Mouse (Mus musculus) embryonic facial prominence, embryonic 14.5 days (tissue): ENCODE data around the gene Gm5737. TPM values are rescaled to one million over a fixed set of nuclear protein-coding genes. Genes with fewer than 3 reads are reported as not detected.
A peak's percentile ranks its signal among the peaks of the same experiment; 100 is the strongest.

Experiments used
- ATAC-seq: fragments of 200-750 bp; cut with Nextera tagmentation; 2 replicates; pipeline ENCODE4 v1.8.0; 2017; ENCODE audit warnings: low read depth, moderate number of reproducible peaks, moderate TSS enrichment
- DNase-seq: peaks from one replicate; pipeline ENCODE4 v3.0.0-alpha.2; 2015; ENCODE audit warnings: low spot score
- H3K27ac ChIP-seq: fragments of 300-500 bp; sonication (generic); replicated peaks from 2 replicates; pipeline ENCODE4 v1.5.1; 2014; ENCODE audit warnings: low read depth, mild to moderate bottlenecking, low read length, moderate library complexity
- H3K27me3 ChIP-seq: fragments of 300-500 bp; sonication (generic); replicated peaks from 2 replicates; pipeline ENCODE4 v1.6.1; 2014; ENCODE audit warnings: low read length; ENCODE audit not compliant: control insufficient read depth, insufficient read depth
- H3K36me3 ChIP-seq: fragments of 300-500 bp; sonication (generic); 2 replicates; pipeline ENCODE4 v1.6.1; 2014; ENCODE audit warnings: low read length, mixed read lengths; ENCODE audit not compliant: control insufficient read depth, insufficient read depth
- H3K4me1 ChIP-seq: fragments of 300-500 bp; sonication (generic); 2 replicates; pipeline ENCODE4 v1.6.1; 2014; ENCODE audit warnings: antibody characterized with exemption, low read length; ENCODE audit not compliant: control insufficient read depth, insufficient read depth
- H3K4me2 ChIP-seq: fragments of 300-500 bp; sonication (generic); 2 replicates; pipeline ENCODE4 v1.6.1; 2014; ENCODE audit warnings: low read depth, mild to moderate bottlenecking, low read length, moderate library complexity, mixed read lengths
- H3K4me3 ChIP-seq: fragments of 300-500 bp; sonication (generic); 2 replicates; pipeline ENCODE4 v1.5.1; 2014; ENCODE audit warnings: low read depth, mild to moderate bottlenecking, low read length
- H3K9ac ChIP-seq: fragments of 300-500 bp; sonication (generic); 2 replicates; pipeline ENCODE4 v1.6.1; 2014; ENCODE audit warnings: low read depth, mild to moderate bottlenecking, low read length, moderate library complexity, mixed read lengths
- H3K9me3 ChIP-seq: fragments of 300-500 bp; sonication (generic); 2 replicates; pipeline ENCODE4 v1.6.1; 2016; ENCODE audit warnings: low read length; ENCODE audit not compliant: control insufficient read depth
- WGBS: fragments of 180-500 bp; shearing (Covaris S2); extraction: QIAGEN DNeasy Blood & Tissue Kit; methylation state at CpG from one replicate; pipeline ENCODE4 v1.1.7; 2014; 5-methylcytosine and 5-hydroxymethylcytosine counted together
- polyA plus RNA-seq: library from polyadenylated mRNA; unstranded; fragments of >200 nt; fragmentation: Nextera tagmentation; extraction: Ambion mirVana; gene quantifications from 2 replicates; pipeline ENCODE4 v1.2.1, GENCODE M21; 2014

Gm5737 gene
- not detected in 2 replicates for polyA plus RNA-seq

DNA sequence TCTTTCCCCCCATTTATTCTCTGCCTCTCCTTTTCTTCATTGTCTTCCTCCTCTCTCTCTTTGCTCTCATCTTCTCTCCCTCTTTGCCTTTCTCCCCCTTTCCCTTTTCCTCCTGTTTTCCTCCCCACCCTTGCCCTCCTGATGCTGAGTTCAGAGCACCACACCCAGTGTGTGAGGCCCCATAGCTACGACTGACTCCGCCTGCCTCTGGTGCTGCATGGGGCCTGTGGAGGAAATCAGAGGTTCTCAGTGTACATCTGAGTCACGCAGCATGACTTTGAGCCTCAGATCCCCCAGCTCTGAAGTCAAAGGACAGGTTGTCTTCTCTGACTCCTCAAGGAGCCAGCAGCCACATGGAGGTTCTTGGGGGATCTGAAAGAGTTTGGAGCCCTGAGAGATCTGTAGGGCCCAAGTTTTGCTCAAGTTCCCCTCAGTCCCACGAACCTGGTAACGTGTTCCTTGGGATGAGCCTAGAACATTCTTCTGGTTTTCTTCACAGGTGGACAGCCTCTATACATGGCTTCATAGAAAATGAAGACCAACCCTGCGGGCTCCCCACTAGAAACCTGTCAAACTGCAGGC, at the start of gene Gm5737:
Gene Gm5737, plus strand, starts transcription at position 532 of the 582 bp plus-strand sequence.
- Histone ChIP-seq H3K27ac (no peak within 1 kb of the TSS), H3K9ac (no peak within 1 kb of the TSS), H3K9me3 (no peaks in the 10 kb centered on the region), H3K4me1 (no peaks in the 10 kb centered on the region), H3K27me3 (no peaks in the 10 kb centered on the region), H3K4me3 (no peak within 1 kb of the TSS), H3K4me2 (no peak within 1 kb of the TSS), H3K36me3 (no peaks in the 10 kb centered on the region)
- 77% methylated on average over 6 of the region's 6 CpGs for WGBS
- no peak for DNase-seq
- no peak for ATAC-seq

DNA sequence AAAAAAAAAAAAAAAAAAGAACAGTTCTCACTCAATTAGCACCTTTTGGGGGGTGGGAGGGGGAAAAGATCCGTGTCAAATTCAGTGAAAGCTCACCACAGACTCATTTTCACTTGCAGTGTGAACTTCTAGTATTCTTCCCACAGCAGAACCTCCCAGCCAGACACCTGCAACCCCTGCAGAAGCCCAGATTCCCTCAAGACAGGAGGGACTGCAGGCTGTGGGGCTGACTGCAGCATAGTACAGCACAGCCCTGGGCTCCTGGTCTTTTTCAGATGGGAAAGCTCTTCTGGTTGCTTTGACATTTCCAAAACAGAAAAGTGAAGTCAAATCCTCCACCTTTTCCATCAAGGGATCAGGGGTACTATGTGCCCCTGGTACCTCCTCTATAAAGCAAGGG, 44.8 kb upstream of the Gm5737 start:
- 15% methylated on average over 1 of the region's 1 CpGs for WGBS
- Histone ChIP-seq H3K4me2 (no peak overlapping the region), H3K27ac (no peak overlapping the region), H3K9ac (no peak overlapping the region), H3K4me3 (no peak overlapping the region), H3K4me1 (no peaks in the 10 kb centered on the region), H3K9me3 (no peaks in the 10 kb centered on the region), H3K27me3 (no peaks in the 10 kb centered on the region), H3K36me3 (no peaks in the 10 kb centered on the region)
- DNase-seq (no peak), ATAC-seq (no peak)

DNA sequence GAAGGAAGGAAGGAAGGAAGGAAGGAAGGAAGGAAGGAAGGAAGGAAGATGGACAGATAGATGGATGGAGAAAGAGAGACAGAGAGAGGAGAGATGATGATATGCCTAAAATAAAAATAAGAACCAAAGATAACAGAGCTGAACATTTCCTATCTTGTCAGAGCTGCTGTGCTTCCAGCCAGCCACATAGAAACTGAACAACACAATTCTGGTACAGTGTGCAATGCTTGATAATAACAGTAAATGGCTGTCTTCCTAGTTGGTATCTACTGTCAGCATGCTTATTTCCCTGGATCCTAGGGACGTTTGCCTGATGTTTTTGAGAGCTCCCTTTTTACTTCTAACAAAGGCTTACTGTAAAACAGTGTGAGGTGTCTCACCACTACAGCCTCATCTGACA, 40.8 kb upstream of the Gm5737 start:
- DNase-seq: no peak
- Histone ChIP-seq H3K27me3 (no peaks in the 10 kb centered on the region), H3K36me3 (no peaks in the 10 kb centered on the region), H3K4me3 (no peak overlapping the region), H3K4me2 (no peak overlapping the region), H3K4me1 (no peaks in the 10 kb centered on the region), H3K27ac (no peak overlapping the region), H3K9ac (no peak overlapping the region), H3K9me3 (no peaks in the 10 kb centered on the region)
- WGBS: 47% methylated on average over 1 of the region's 1 CpGs
- no peak for ATAC-seq

DNA sequence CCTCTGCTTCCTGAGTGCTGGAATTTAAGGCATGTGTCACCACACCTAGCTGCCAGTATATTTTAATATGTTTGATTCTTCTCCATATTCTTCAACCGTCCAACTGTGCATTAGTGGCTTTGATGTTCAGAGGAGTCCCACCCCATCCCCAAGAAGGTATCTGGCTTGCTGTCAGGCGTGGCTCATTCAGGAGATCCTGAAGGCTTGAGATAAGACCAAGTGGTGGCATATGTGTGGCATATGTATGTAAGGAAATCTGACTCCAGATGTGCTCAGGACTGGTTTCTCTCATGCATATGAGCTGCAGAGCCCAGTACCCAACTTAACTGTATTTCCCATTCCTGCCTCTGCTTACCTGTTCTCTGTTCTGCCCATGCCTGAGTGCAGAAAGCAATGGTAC, 34.2 kb upstream of the Gm5737 start:
- no peak overlapping the region for H3K4me3 ChIP-seq
- no peak for ATAC-seq
- H3K9ac ChIP-seq: no peak overlapping the region
- no peak overlapping the region for H3K27ac ChIP-seq
- no peak overlapping the region for H3K4me2 ChIP-seq
- WGBS: 49% methylated on average over 2 of the region's 2 CpGs
- no peaks in the 10 kb centered on the region for H3K27me3 ChIP-seq
- H3K4me1 ChIP-seq: no peaks in the 10 kb centered on the region
- no peaks in the 10 kb centered on the region for H3K9me3 ChIP-seq
- DNase-seq: no peak
- no peaks in the 10 kb centered on the region for H3K36me3 ChIP-seq

- Histone ChIP-seq H3K9ac (no peak overlapping the region), H3K36me3 (no peaks in the 10 kb centered on the region), H3K4me1 (no peaks in the 10 kb centered on the region), H3K9me3 (no peaks in the 10 kb centered on the region), H3K27ac (no peak overlapping the region), H3K4me2 (no peak overlapping the region), H3K4me3 (no peak overlapping the region), H3K27me3 (no peaks in the 10 kb centered on the region)
- 65% methylated on average over 4 of the region's 4 CpGs for WGBS
- DNase-seq (no peak), ATAC-seq (no peak)
Measured at GRCm38 (mm10) chr7:120795544-120795943, 16.6 kb upstream of the Gm5737 start.

- no peak for ATAC-seq
Measured at GRCm38 (mm10) chr7:120796369-120796768, 15.8 kb upstream of the Gm5737 start.

DNA sequence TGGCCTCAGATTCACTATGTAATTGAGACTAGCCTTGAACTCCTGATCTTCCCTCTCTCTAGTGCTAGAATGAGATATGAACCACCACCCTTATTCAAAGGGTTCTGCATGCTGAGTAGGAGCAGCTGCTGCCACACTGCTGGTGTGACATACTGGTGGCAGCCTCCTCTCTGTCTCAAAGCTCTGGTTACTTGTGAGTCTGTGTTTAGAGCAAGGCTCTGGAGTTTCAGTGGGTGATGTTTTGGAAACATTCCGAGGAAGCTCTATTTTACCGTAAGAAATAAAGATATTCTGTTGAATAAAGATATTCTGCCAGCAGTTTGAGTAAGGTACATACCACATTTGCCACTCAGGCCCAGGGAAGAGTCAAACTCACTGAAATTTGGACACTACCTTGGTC, 8.9 kb upstream of the Gm5737 start:
- Histone ChIP-seq H3K9me3 (no peaks in the 10 kb centered on the region), H3K36me3 (no peaks in the 10 kb centered on the region), H3K4me3 (no peak overlapping the region), H3K27me3 (no peaks in the 10 kb centered on the region), H3K27ac (no peak overlapping the region), H3K4me2 (no peak overlapping the region), H3K4me1 (no peaks in the 10 kb centered on the region), H3K9ac (no peak overlapping the region)
- 96% methylated on average over 2 of the region's 2 CpGs for WGBS
- ATAC-seq: no peak
- DNase-seq: no peak

More at GRCm38 (mm10) chr7:120796369-120796768, 15.8 kb upstream of the Gm5737 start:
- Histone ChIP-seq H3K4me2 (no peak overlapping the region), H3K27ac (no peak overlapping the region), H3K27me3 (no peaks in the 10 kb centered on the region), H3K4me1 (no peaks in the 10 kb centered on the region), H3K9ac (no peak overlapping the region), H3K4me3 (no peak overlapping the region), H3K9me3 (no peaks in the 10 kb centered on the region), H3K36me3 (no peaks in the 10 kb centered on the region)
- no peak for DNase-seq
- WGBS: 73% methylated on average over 3 of the region's 3 CpGs

DNA sequence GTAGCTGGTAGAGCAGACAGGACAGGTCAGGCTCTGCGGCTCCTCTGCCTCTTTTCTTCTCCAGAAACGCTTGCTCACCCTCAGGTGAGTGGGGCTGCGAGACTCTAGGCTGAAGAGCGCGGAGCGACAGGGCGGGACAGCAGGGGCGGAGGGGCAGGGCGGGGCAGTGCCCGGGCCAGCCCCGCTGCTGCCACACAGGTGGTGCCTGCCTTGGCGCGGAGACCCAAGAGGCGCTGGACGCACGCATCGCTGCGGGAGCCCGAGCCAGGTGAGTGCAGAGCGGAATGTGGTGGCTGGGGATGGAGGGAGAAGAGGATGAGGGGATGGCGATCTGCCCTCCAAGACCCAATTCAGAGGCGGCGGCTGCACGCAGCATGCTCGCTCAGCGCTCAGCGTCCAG, 2.5 kb upstream of the Gm5737 start:
- Histone ChIP-seq H3K9ac (peak overlapping the region; percentile 45; the same call in 1 of the 2 replicates), H3K4me2 (peak overlapping the region; percentile 52), H3K27ac (no peak overlapping the region), H3K4me3 (peak overlapping the region; percentile 20), H3K36me3 (no peaks in the 10 kb centered on the region), H3K4me1 (no peaks in the 10 kb centered on the region), H3K9me3 (no peaks in the 10 kb centered on the region), H3K27me3 (no peaks in the 10 kb centered on the region)
- DNase-seq (no peak), ATAC-seq (no peak)
- WGBS: 4% methylated on average over 18 of the region's 27 CpGs

GRCm38 (mm10) chr7:120817552-120817951, 5.4 kb downstream of the Gm5737 start:
- H3K4me2 ChIP-seq: no peak overlapping the region
- WGBS: 90% methylated on average over 6 of the region's 6 CpGs
- H3K4me3 ChIP-seq: no peak overlapping the region

More at GRCm38 (mm10) chr7:120817552-120817951, 5.4 kb downstream of the Gm5737 start:
- H3K27me3 ChIP-seq: no peaks in the 10 kb centered on the region
- H3K9ac ChIP-seq: no peak overlapping the region
- no peaks in the 10 kb centered on the region for H3K4me1 ChIP-seq
- DNase-seq: no peak
- no peak overlapping the region for H3K27ac ChIP-seq
- H3K36me3 ChIP-seq: no peaks in the 10 kb centered on the region
- H3K9me3 ChIP-seq: no peaks in the 10 kb centered on the region
- ATAC-seq: no peak
